13 mouse cellular contexts compared by ENCODE assay signal in genomic region chr14:55205045-55205750, GRCm38 (mm10). TPM values are rescaled to one million over a fixed set of nuclear protein-coding genes. Genes with fewer than 3 reads are reported as not detected.
DNase-seq lines count a peak whose midpoint lies in the region; ATAC-seq and TF ChIP-seq lines count a peak whose summit lies in the region.
"Had no signal": no experiment of that assay in that cellular context is flagged by ENCODE, and none has a peak within 500 bp of the region (broad histone marks: within the 10 kb centered on the region; RNA-seq: fewer than 3 reads in every experiment).

No protein-coding gene starts in this region.

- no peak overlapping the region for H3K4me2 ChIP-seq in embryonic facial prominence, embryonic 14.5 days (ENCODE audit: low read depth, low read length)
- H3K4me2 ChIP-seq in hindbrain, postnatal 0 days (ENCODE audit: low read depth, low read length) = no peak overlapping the region
- H3K4me2 ChIP-seq in midbrain, embryonic 14.5 days (ENCODE audit: low read length) = peak overlapping the region; percentile 9; the same call in 1 of the 2 replicates
- H3K4me2 ChIP-seq: lung, embryonic 14.5 days had no signal

- H3K4me3 ChIP-seq in embryonic facial prominence, embryonic 14.5 days (ENCODE audit: low read depth, low read length) = no peak overlapping the region
- no peak overlapping the region for H3K4me3 ChIP-seq in hindbrain, postnatal 0 days (ENCODE audit: low read length)
- no peak overlapping the region for H3K4me3 ChIP-seq in midbrain, embryonic 14.5 days (replicated peaks; ENCODE audit: low read depth, low read length)

- WGBS in embryonic facial prominence, embryonic 14.5 days = 48% methylated on average over 3 of the region's 3 CpGs
- 17% methylated on average over 3 of the region's 3 CpGs for WGBS in hindbrain, postnatal 0 days
- WGBS in midbrain, embryonic 14.5 days = 14% methylated on average over 3 of the region's 3 CpGs

- H3K4me1 ChIP-seq in embryonic facial prominence, embryonic 14.5 days (ENCODE audit: control insufficient read depth, insufficient read depth, low read length) = no peaks in the 10 kb centered on the region
- 0 out of 2 replicates have a peak, but pooled peaks cover 4% of the 10 kb centered on the region for H3K4me1 ChIP-seq in hindbrain, postnatal 0 days (ENCODE audit: insufficient read depth, low read length)
- H3K4me1 ChIP-seq in midbrain, embryonic 14.5 days (ENCODE audit: control insufficient read depth, insufficient read depth, low read length) = peaks cover 23% of the 10 kb centered on the region

- no peaks in the 10 kb centered on the region for H3K36me3 ChIP-seq in embryonic facial prominence, embryonic 14.5 days (ENCODE audit: control insufficient read depth, insufficient read depth, low read length)
- no peaks in the 10 kb centered on the region for H3K36me3 ChIP-seq in hindbrain, postnatal 0 days (ENCODE audit: insufficient read depth, low read length)
- no peaks in the 10 kb centered on the region for H3K36me3 ChIP-seq in midbrain, embryonic 14.5 days (ENCODE audit: control insufficient read depth, insufficient read depth, low read length)

- intact Hi-C loops in gastrocnemius, postnatal 36 days (cut with DNase I) = no loop called here

- DNase-seq in MN1 (ENCODE audit: low spot score) = peak; percentile 55
- DNase-seq in embryonic facial prominence, embryonic 14.5 days (ENCODE audit: low spot score) = peak; percentile 17
- peak; percentile 79 for DNase-seq in hindbrain, postnatal 0 days (ENCODE audit: low spot score)
- peak; percentile 89 for DNase-seq in midbrain, embryonic 14.5 days
- DNase-seq in c-Kit-positive CD71-positive TER-119-positive erythroid progenitor cells, embryonic 14.5 days (ENCODE audit: low spot score) = no peak
- DNase-seq in adrenal gland, adult (ENCODE audit: inconsistent age in 2 of 2, low spot score in 1 of 2) = no peak
- DNase-seq in gastrocnemius, postnatal 36 days = no peak
- DNase-seq: cerebellum, adult 8-10 months; lung, embryonic 14.5 days had no signal

- no peaks in the 10 kb centered on the region for H3K27me3 ChIP-seq in embryonic facial prominence, embryonic 14.5 days (replicated peaks; ENCODE audit: control insufficient read depth, insufficient read depth, low read length)
- no peaks in the 10 kb centered on the region for H3K27me3 ChIP-seq in hindbrain, postnatal 0 days (ENCODE audit: insufficient read depth, low read length)
- no peaks in the 10 kb centered on the region for H3K27me3 ChIP-seq in midbrain, embryonic 14.5 days (ENCODE audit: control insufficient read depth, insufficient read depth, low read length)

- H3K27ac ChIP-seq in embryonic facial prominence, embryonic 14.5 days (replicated peaks; ENCODE audit: low read depth, low read length) = no peak overlapping the region
- peak overlapping the region; percentile 22; the same call in 1 of the 2 replicates for H3K27ac ChIP-seq in hindbrain, postnatal 0 days
- peak overlapping the region; percentile 77 for H3K27ac ChIP-seq in midbrain, embryonic 14.5 days (replicated peaks; ENCODE audit: low read depth, low read length)

- no peak overlapping the region for H3K9ac ChIP-seq in embryonic facial prominence, embryonic 14.5 days (ENCODE audit: low read depth, low read length)
- H3K9ac ChIP-seq in hindbrain, postnatal 0 days (replicated peaks; ENCODE audit: low read length) = no peak overlapping the region
- no peak overlapping the region for H3K9ac ChIP-seq in midbrain, embryonic 14.5 days (replicated peaks; ENCODE audit: low read length)
- H3K9ac ChIP-seq: lung, embryonic 14.5 days had no signal

- no peak for TF ChIP-seq CTCF in hindbrain, postnatal 0 days (IDR thresholded peaks at IDR 0.05; ENCODE audit: low read depth)

- H3K9me3 ChIP-seq in embryonic facial prominence, embryonic 14.5 days (ENCODE audit: control insufficient read depth, low read length) = no peaks in the 10 kb centered on the region
- no peaks in the 10 kb centered on the region for H3K9me3 ChIP-seq in hindbrain, postnatal 0 days (ENCODE audit: low read length)
- no peaks in the 10 kb centered on the region for H3K9me3 ChIP-seq in midbrain, embryonic 14.5 days (ENCODE audit: control insufficient read depth, low read length)

- peak; percentile 83; the same call in 1 of the 2 replicates for ATAC-seq in embryonic facial prominence, embryonic 14.5 days (ENCODE audit: low read depth)
- peak; percentile 95 for ATAC-seq in hindbrain, postnatal 0 days
- ATAC-seq in midbrain, embryonic 14.5 days (ENCODE audit: low FRiP score, low TSS enrichment) = peak; percentile 89
- ATAC-seq in granulocyte monocyte progenitor cell, adult 5-6 weeks (replicated peaks; ENCODE audit: poor library complexity, severe bottlenecking) = no peak

RNA-seq across cellular contexts. Expression of gene Dhrs2, which starts 16.6 kb away (rescaled TPM):
- 2.8 and 5.7 TPM in 2 replicates for polyA plus RNA-seq in embryonic facial prominence, embryonic 14.5 days (2014; fragmentation: Nextera tagmentation; extraction: Ambion mirVana)
- 1.7 TPM in 1 of 2 replicates, not detected in the other for total RNA-seq in hindbrain, postnatal 0 days (2014; rRNA removed)
- polyA plus RNA-seq in hindbrain, postnatal 0 days (2015; fragmentation: Nextera tagmentation; extraction: Ambion mirVana) = 1.6 and 2.0 TPM in 2 replicates
- polyA plus RNA-seq in midbrain, embryonic 14.5 days (2014; fragmentation: Nextera tagmentation; extraction: Ambion mirVana) = 0.78 and 0.97 TPM in 2 replicates
- total RNA-seq in gastrocnemius, postnatal 36 days (2021) = not detected
- total RNA-seq in granulocyte monocyte progenitor cell, adult 5-6 weeks (2014; fragmentation: Nextera tagmentation) = not detected in 2 replicates
- not detected in 2 replicates for total RNA-seq in granulocyte monocyte progenitor cell, adult 5-6 weeks (2017)
- total RNA-seq: MEL had no signal
- polyA plus RNA-seq: heart, postnatal 0 days; small intestine, adult 2 months had no signal

Comparison
In these comparisons a context has a peak if more than half of its experiments do, and no peak if none do; other contexts are left out.
1. DNase-seq: peak in MN1 (single experiment), embryonic facial prominence, embryonic 14.5 days (single experiment), hindbrain, postnatal 0 days (single experiment) and midbrain, embryonic 14.5 days (single experiment); none in c-Kit-positive CD71-positive TER-119-positive erythroid progenitor cells, embryonic 14.5 days (single experiment), adrenal gland, adult (0 of 2) and gastrocnemius, postnatal 36 days (0 of 2).